Mouse (Mus musculus): ENCODE data around the gene Borcs8. TPM values are rescaled to one million over a fixed set of nuclear protein-coding genes. Genes with fewer than 3 reads are reported as not detected.
A peak's percentile ranks its signal among the peaks of the same experiment; 100 is the strongest.

Gene Borcs8
- polyA plus RNA-seq, 1 experiment from 2014 or later: 49.3 TPM

- peaks cover 18% of the 10 kb centered on the region for H3K27me3 ChIP-seq (ENCODE audit: insufficient read depth, low read length)
- 12% methylated on average over 17 of the region's 17 CpGs for WGBS
- H3K4me2 ChIP-seq (ENCODE audit: low read length): no peak overlapping the region
- H3K4me1 ChIP-seq (replicated peaks; ENCODE audit: insufficient read depth, low read length): no peaks in the 10 kb centered on the region
- H3K9ac ChIP-seq (ENCODE audit: low read depth, low read length): no peak overlapping the region
- H3K27ac ChIP-seq: no peak overlapping the region
- no peak for TF ChIP-seq CTCF (IDR thresholded peaks at IDR 0.05; ENCODE audit: low read depth)
- H3K9me3 ChIP-seq (replicated peaks; ENCODE audit: low read length): no peaks in the 10 kb centered on the region
- DNase-seq (ENCODE audit: low spot score): no peak
- H3K36me3 ChIP-seq (ENCODE audit: insufficient read depth, low read length): no peaks in the 10 kb centered on the region
- H3K4me3 ChIP-seq (replicated peaks; ENCODE audit: low read depth, low read length): no peak overlapping the region
- ATAC-seq (replicated peaks; ENCODE audit: low FRiP score, low read depth): no peak
Observed at GRCm38 (mm10) chr8:70118726-70119700, 20.3 kb upstream of the Borcs8 start.

GRCm38 (mm10) chr8:70120667-70121066 lies 18.6 kb upstream of the Borcs8 start, which contains the start of gene Ncan:
Gene Ncan, minus strand, starts transcription at chr8:70120873.
- Histone ChIP-seq H3K27me3 (ENCODE audit: insufficient read depth, low read length) (peaks cover 18% of the 10 kb centered on the region), H3K9ac (ENCODE audit: low read depth, low read length) (no peak within 1 kb of the TSS), H3K27ac (no peak within 1 kb of the TSS), H3K36me3 (ENCODE audit: insufficient read depth, low read length) (no peaks in the 10 kb centered on the region), H3K4me2 (ENCODE audit: low read length) (peak within 1 kb of the TSS; percentile 27; the same call in 1 of the 2 replicates), H3K4me3 (replicated peaks; ENCODE audit: low read depth, low read length) (no peak within 1 kb of the TSS), H3K9me3 (replicated peaks; ENCODE audit: low read length) (no peaks in the 10 kb centered on the region), H3K4me1 (replicated peaks; ENCODE audit: insufficient read depth, low read length) (no peaks in the 10 kb centered on the region)
- peak; percentile 68 for ATAC-seq (replicated peaks; ENCODE audit: low FRiP score, low read depth)
- DNase-seq (ENCODE audit: low spot score): peak; percentile 69
- 2% methylated on average over 19 of the region's 19 CpGs for WGBS
- no peak for TF ChIP-seq CTCF (IDR thresholded peaks at IDR 0.05; ENCODE audit: low read depth)

GRCm38 (mm10) chr8:70122863-70123262 lies 16.4 kb upstream of the Borcs8 start:
- Histone ChIP-seq H3K9me3 (replicated peaks; ENCODE audit: low read length) (no peaks in the 10 kb centered on the region), H3K27ac (no peak overlapping the region), H3K36me3 (ENCODE audit: insufficient read depth, low read length) (no peaks in the 10 kb centered on the region), H3K9ac (ENCODE audit: low read depth, low read length) (no peak overlapping the region), H3K4me1 (replicated peaks; ENCODE audit: insufficient read depth, low read length) (no peaks in the 10 kb centered on the region), H3K4me2 (ENCODE audit: low read length) (no peak overlapping the region), H3K27me3 (ENCODE audit: insufficient read depth, low read length) (peaks cover 18% of the 10 kb centered on the region), H3K4me3 (replicated peaks; ENCODE audit: low read depth, low read length) (no peak overlapping the region)
- peak; percentile 61 for TF ChIP-seq CTCF (IDR thresholded peaks at IDR 0.05; ENCODE audit: low read depth)
- WGBS: 51% methylated on average over 2 of the region's 2 CpGs
- ATAC-seq (replicated peaks; ENCODE audit: low FRiP score, low read depth): peak; percentile 37; the same call in 1 of the 2 replicates
- peak; percentile 11 for DNase-seq (ENCODE audit: low spot score)

GRCm38 (mm10) chr8:70124992-70125391 lies 14.3 kb upstream of the Borcs8 start:
- no peaks in the 10 kb centered on the region for H3K4me1 ChIP-seq (replicated peaks; ENCODE audit: insufficient read depth, low read length)
- DNase-seq (ENCODE audit: low spot score) (no peak), ATAC-seq (replicated peaks; ENCODE audit: low FRiP score, low read depth) (no peak)
- H3K27ac ChIP-seq: no peak overlapping the region
- 0 out of 2 replicates have a peak, but pooled peaks cover under 1% of the 10 kb centered on the region for H3K27me3 ChIP-seq (ENCODE audit: insufficient read depth, low read length)
- H3K4me2 ChIP-seq (ENCODE audit: low read length): no peak overlapping the region
- no peak for TF ChIP-seq CTCF (IDR thresholded peaks at IDR 0.05; ENCODE audit: low read depth)
- H3K36me3 ChIP-seq (ENCODE audit: insufficient read depth, low read length): no peaks in the 10 kb centered on the region
- H3K9ac ChIP-seq (ENCODE audit: low read depth, low read length): no peak overlapping the region
- H3K4me3 ChIP-seq (replicated peaks; ENCODE audit: low read depth, low read length): no peak overlapping the region
- no peaks in the 10 kb centered on the region for H3K9me3 ChIP-seq (replicated peaks; ENCODE audit: low read length)
- WGBS: 57% methylated on average over 8 of the region's 8 CpGs

- Histone ChIP-seq H3K27me3 (ENCODE audit: insufficient read depth, low read length) (no peaks in the 10 kb centered on the region), H3K27ac (no peak overlapping the region), H3K4me3 (replicated peaks; ENCODE audit: low read depth, low read length) (no peak overlapping the region), H3K9ac (ENCODE audit: low read depth, low read length) (no peak overlapping the region), H3K36me3 (ENCODE audit: insufficient read depth, low read length) (no peaks in the 10 kb centered on the region), H3K9me3 (replicated peaks; ENCODE audit: low read length) (no peaks in the 10 kb centered on the region), H3K4me1 (replicated peaks; ENCODE audit: insufficient read depth, low read length) (peaks cover 3% of the 10 kb centered on the region; the same call in 1 of the 2 replicates), H3K4me2 (ENCODE audit: low read length) (no peak overlapping the region)
- 73% methylated on average over 3 of the region's 3 CpGs for WGBS
- no peak for TF ChIP-seq CTCF (IDR thresholded peaks at IDR 0.05; ENCODE audit: low read depth)
- ATAC-seq (replicated peaks; ENCODE audit: low FRiP score, low read depth) (no peak), DNase-seq (ENCODE audit: low spot score) (no peak)
Observed at GRCm38 (mm10) chr8:70128435-70128834, 10.9 kb upstream of the Borcs8 start.

- H3K4me2 ChIP-seq (ENCODE audit: low read length): no peak overlapping the region
- no peaks in the 10 kb centered on the region for H3K27me3 ChIP-seq (ENCODE audit: insufficient read depth, low read length)
- DNase-seq (ENCODE audit: low spot score): no peak
- no peak overlapping the region for H3K9ac ChIP-seq (ENCODE audit: low read depth, low read length)
- peaks cover 3% of the 10 kb centered on the region; the same call in 1 of the 2 replicates for H3K4me1 ChIP-seq (replicated peaks; ENCODE audit: insufficient read depth, low read length)
- H3K27ac ChIP-seq: no peak overlapping the region
- ATAC-seq (replicated peaks; ENCODE audit: low FRiP score, low read depth): no peak
- no peak for TF ChIP-seq CTCF (IDR thresholded peaks at IDR 0.05; ENCODE audit: low read depth)
- H3K36me3 ChIP-seq (ENCODE audit: insufficient read depth, low read length): peaks cover 8% of the 10 kb centered on the region
- 56% methylated on average over 9 of the region's 9 CpGs for WGBS
- no peaks in the 10 kb centered on the region for H3K9me3 ChIP-seq (replicated peaks; ENCODE audit: low read length)
- no peak overlapping the region for H3K4me3 ChIP-seq (replicated peaks; ENCODE audit: low read depth, low read length)
Observed at GRCm38 (mm10) chr8:70129309-70129952, 9.9 kb upstream of the Borcs8 start.
